Mouse (Mus musculus): Measurements from ENCODE around the gene Psma5. TPM values are rescaled to one million over a fixed set of nuclear protein-coding genes. Genes with fewer than 3 reads are reported as not detected.
"Not testable (repeated sequence)": the region's sequence is repeated elsewhere in the genome, so short reads cannot be mapped to it uniquely, and the experiment has no call there.

The Psma5 gene
- polyA plus RNA-seq, 1 experiment from 2014 or later: 222 TPM

GRCm38 (mm10) chr3:108226558-108227350 is 30.0 kb upstream of the Psma5 start, which contains the start of gene Sypl2:
Gene Sypl2 (minus strand): TSS chr3:108226648.
- ATAC-seq: no peak
- WGBS (ENCODE audit: insufficient replicate concordance): 7% methylated on average over 44 of the region's 44 CpGs
- Histone ChIP-seq H3K4me3 (peak within 1 kb of the TSS; percentile 42), H3K4me1 (peaks cover 9% of the 10 kb centered on the region), H3K36me3 (no peaks in the 10 kb centered on the region), H3K4me2 (peak within 1 kb of the TSS; percentile 60), H3K27ac (no peak within 1 kb of the TSS), H3K9me3 (replicated peaks) (no peaks in the 10 kb centered on the region), H3K27me3 (replicated peaks) (peaks cover 77% of the 10 kb centered on the region), H3K9ac (no peak within 1 kb of the TSS)

GRCm38 (mm10) chr3:108227521-108227920 is 29.2 kb upstream of the Psma5 start:
- Histone ChIP-seq H3K9me3 (replicated peaks) (no peaks in the 10 kb centered on the region), H3K9ac (no peak overlapping the region), H3K27ac (no peak overlapping the region), H3K36me3 (no peaks in the 10 kb centered on the region), H3K4me3 (no peak overlapping the region), H3K27me3 (replicated peaks) (peaks cover 75% of the 10 kb centered on the region), H3K4me1 (peaks cover 9% of the 10 kb centered on the region), H3K4me2 (no peak overlapping the region)
- ATAC-seq: no peak
- 54% methylated on average over 2 of the region's 2 CpGs for WGBS (ENCODE audit: insufficient replicate concordance)

GRCm38 (mm10) chr3:108231646-108232045 is 25.1 kb upstream of the Psma5 start:
- Histone ChIP-seq H3K27me3 (replicated peaks) (peaks cover 38% of the 10 kb centered on the region), H3K4me2 (no peak overlapping the region), H3K9me3 (replicated peaks) (no peaks in the 10 kb centered on the region), H3K4me1 (peaks cover 2% of the 10 kb centered on the region; the same call in 1 of the 2 replicates), H3K9ac (no peak overlapping the region), H3K27ac (no peak overlapping the region), H3K4me3 (no peak overlapping the region), H3K36me3 (no peaks in the 10 kb centered on the region)
- ATAC-seq: no peak
- WGBS (ENCODE audit: insufficient replicate concordance): 68% methylated on average over 4 of the region's 4 CpGs

- H3K4me3 ChIP-seq; ATAC-seq; H3K9ac ChIP-seq; H3K36me3 ChIP-seq; H3K27me3 ChIP-seq (replicated peaks); H3K4me2 ChIP-seq; H3K27ac ChIP-seq; H3K4me1 ChIP-seq; H3K9me3 ChIP-seq (replicated peaks): not testable (repeated sequence)
- WGBS (ENCODE audit: insufficient replicate concordance): 69% methylated on average over 4 of the region's 4 CpGs
Measured at GRCm38 (mm10) chr3:108237474-108238102, 19.1 kb upstream of the Psma5 start.

GRCm38 (mm10) chr3:108241243-108241839 is 15.4 kb upstream of the Psma5 start:
- H3K27me3 ChIP-seq (replicated peaks): no peaks in the 10 kb centered on the region; the same call in 1 of the 2 replicates
- H3K36me3 ChIP-seq: no peaks in the 10 kb centered on the region
- H3K4me3 ChIP-seq: no peak overlapping the region
- no peaks in the 10 kb centered on the region for H3K9me3 ChIP-seq (replicated peaks)
- H3K9ac ChIP-seq: no peak overlapping the region
- 72% methylated on average over 3 of the region's 3 CpGs for WGBS (ENCODE audit: insufficient replicate concordance)
- no peak overlapping the region for H3K27ac ChIP-seq
- ATAC-seq: no peak
- H3K4me1 ChIP-seq: no peaks in the 10 kb centered on the region
- H3K4me2 ChIP-seq: no peak overlapping the region

GRCm38 (mm10) chr3:108246857-108247256 is 9.9 kb upstream of the Psma5 start:
- Histone ChIP-seq H3K27ac (no peak overlapping the region), H3K4me3 (no peak overlapping the region), H3K9ac (no peak overlapping the region), H3K36me3 (no peaks in the 10 kb centered on the region), H3K4me1 (no peaks in the 10 kb centered on the region), H3K9me3 (replicated peaks) (no peaks in the 10 kb centered on the region), H3K27me3 (replicated peaks) (no peaks in the 10 kb centered on the region), H3K4me2 (no peak overlapping the region)
- WGBS (ENCODE audit: insufficient replicate concordance): 45% methylated on average over 2 of the region's 2 CpGs
- ATAC-seq: no peak

GRCm38 (mm10) chr3:108257831-108258500 is 1.2 kb downstream of the Psma5 start:
- Histone ChIP-seq H3K9me3 (replicated peaks) (no peaks in the 10 kb centered on the region), H3K4me2 (peak overlapping the region; percentile 85), H3K4me3 (peak overlapping the region; percentile 94), H3K27ac (peak overlapping the region; percentile 92), H3K4me1 (peaks cover 38% of the 10 kb centered on the region), H3K36me3 (peaks cover 24% of the 10 kb centered on the region), H3K9ac (peak overlapping the region; percentile 89), H3K27me3 (replicated peaks) (no peaks in the 10 kb centered on the region)
- 24% methylated on average over 3 of the region's 3 CpGs for WGBS (ENCODE audit: insufficient replicate concordance)
- ATAC-seq: no peak

GRCm38 (mm10) chr3:108259319-108259718 is 2.6 kb downstream of the Psma5 start:
- H3K27ac ChIP-seq: no peak overlapping the region
- no peaks in the 10 kb centered on the region for H3K27me3 ChIP-seq (replicated peaks)
- peak overlapping the region; percentile 89; the same call in 1 of the 2 replicates for H3K9ac ChIP-seq
- no peak for ATAC-seq
- WGBS (ENCODE audit: insufficient replicate concordance): 40% methylated on average over 3 of the region's 3 CpGs
- peaks cover 29% of the 10 kb centered on the region for H3K36me3 ChIP-seq
- peak overlapping the region; percentile 1; the same call in 1 of the 2 replicates for H3K4me3 ChIP-seq
- H3K4me1 ChIP-seq: peaks cover 38% of the 10 kb centered on the region
- H3K4me2 ChIP-seq: peak overlapping the region; percentile 85
- no peaks in the 10 kb centered on the region for H3K9me3 ChIP-seq (replicated peaks)

- not testable (repeated sequence) for H3K27me3 ChIP-seq (replicated peaks); H3K9me3 ChIP-seq (replicated peaks); H3K9ac ChIP-seq; ATAC-seq; H3K4me2 ChIP-seq; H3K4me3 ChIP-seq; H3K27ac ChIP-seq
- peaks cover 61% of the 10 kb centered on the region for H3K36me3 ChIP-seq
- peaks cover 20% of the 10 kb centered on the region; the same call in 1 of the 2 replicates for H3K4me1 ChIP-seq
- WGBS (ENCODE audit: insufficient replicate concordance): 86% methylated on average over 5 of the region's 5 CpGs
Measured at GRCm38 (mm10) chr3:108279495-108279894, 22.8 kb downstream of the Psma5 start.

- H3K9me3 ChIP-seq (replicated peaks): no peaks in the 10 kb centered on the region
- H3K27me3 ChIP-seq (replicated peaks): peaks cover 19% of the 10 kb centered on the region
- H3K9ac ChIP-seq: no peak overlapping the region
- ATAC-seq: no peak
- peaks cover 29% of the 10 kb centered on the region for H3K36me3 ChIP-seq
- peak overlapping the region; percentile 73; the same call in 1 of the 2 replicates for H3K4me3 ChIP-seq
- H3K4me1 ChIP-seq: peaks cover 47% of the 10 kb centered on the region
- peak overlapping the region; percentile 11; the same call in 1 of the 2 replicates for H3K27ac ChIP-seq
- WGBS (ENCODE audit: insufficient replicate concordance): 18% methylated on average over 12 of the region's 12 CpGs
- H3K4me2 ChIP-seq: peak overlapping the region; percentile 96
Measured at GRCm38 (mm10) chr3:108282401-108283240, 25.9 kb downstream of the Psma5 start.

GRCm38 (mm10) chr3:108283241-108283561 is 26.5 kb downstream of the Psma5 start:
- H3K27ac ChIP-seq: peak overlapping the region; percentile 45
- H3K9ac ChIP-seq: peak overlapping the region; percentile 74
- peak overlapping the region; percentile 73 for H3K4me3 ChIP-seq
- peaks cover 24% of the 10 kb centered on the region for H3K36me3 ChIP-seq
- peak overlapping the region; percentile 96 for H3K4me2 ChIP-seq
- H3K4me1 ChIP-seq: peaks cover 52% of the 10 kb centered on the region
- no peaks in the 10 kb centered on the region for H3K9me3 ChIP-seq (replicated peaks)
- ATAC-seq: no peak
- peaks cover 20% of the 10 kb centered on the region for H3K27me3 ChIP-seq (replicated peaks)
- WGBS (ENCODE audit: insufficient replicate concordance): 15% methylated on average over 6 of the region's 6 CpGs

All from liver, embryonic 12.5 days (tissue).